Mouse (Mus musculus) MN1 (cell line): Measurements from ENCODE around the gene Atp2c2.

ENCODE experiments used
- DNase-seq: peaks from one replicate; pipeline ENCODE4 v3.0.0-alpha.2; 2016; ENCODE audit warnings: low spot score

Atp2c2 gene

GRCm38 (mm10) chr8:119702965-119703364, 3.2 kb downstream of the Atp2c2 start:
- DNase-seq: no peak

- no peak for DNase-seq
Observed at GRCm38 (mm10) chr8:119707146-119707545, 7.3 kb downstream of the Atp2c2 start.

- peak; percentile 46 for DNase-seq
Observed at GRCm38 (mm10) chr8:119708471-119708870, 8.7 kb downstream of the Atp2c2 start.

GRCm38 (mm10) chr8:119708878-119709702, 9.3 kb downstream of the Atp2c2 start:
- DNase-seq: peak; percentile 96

GRCm38 (mm10) chr8:119709703-119710093, 9.9 kb downstream of the Atp2c2 start:
- DNase-seq: peak; percentile 52

GRCm38 (mm10) chr8:119712226-119712625, 12.4 kb downstream of the Atp2c2 start:
- peak; percentile 84 for DNase-seq

- DNase-seq: no peak
Observed at GRCm38 (mm10) chr8:119713421-119713820, 13.6 kb downstream of the Atp2c2 start.

- DNase-seq: peak; percentile 62
Observed at GRCm38 (mm10) chr8:119715221-119715620, 15.4 kb downstream of the Atp2c2 start.

GRCm38 (mm10) chr8:119716730-119717299, 17.0 kb downstream of the Atp2c2 start:
- no peak for DNase-seq

- peak; percentile 56 for DNase-seq
Observed at GRCm38 (mm10) chr8:119717765-119718164, 18.0 kb downstream of the Atp2c2 start.

GRCm38 (mm10) chr8:119719011-119719501, 19.2 kb downstream of the Atp2c2 start:
- DNase-seq: no peak

GRCm38 (mm10) chr8:119722348-119722747, 22.5 kb downstream of the Atp2c2 start:
- DNase-seq: no peak

- DNase-seq: no peak
Observed at GRCm38 (mm10) chr8:119723676-119724075, 23.9 kb downstream of the Atp2c2 start.

- DNase-seq: no peak
Observed at GRCm38 (mm10) chr8:119724596-119724995, 24.8 kb downstream of the Atp2c2 start.

GRCm38 (mm10) chr8:119727093-119727492, 27.3 kb downstream of the Atp2c2 start:
- DNase-seq: no peak

GRCm38 (mm10) chr8:119728351-119728895, 28.6 kb downstream of the Atp2c2 start:
- no peak for DNase-seq

- no peak for DNase-seq
Observed at GRCm38 (mm10) chr8:119732072-119732471, 32.3 kb downstream of the Atp2c2 start.

- DNase-seq: no peak
Observed at GRCm38 (mm10) chr8:119736348-119736917, 36.6 kb downstream of the Atp2c2 start.

GRCm38 (mm10) chr8:119737093-119737900, 37.5 kb downstream of the Atp2c2 start:
- DNase-seq: no peak

GRCm38 (mm10) chr8:119738129-119738907, 38.5 kb downstream of the Atp2c2 start:
- no peak for DNase-seq

GRCm38 (mm10) chr8:119740634-119741033, 40.8 kb downstream of the Atp2c2 start:
- DNase-seq: no peak
